Mouse (Mus musculus) adrenal gland, postnatal 14 days (tissue): ENCODE data around the gene Rpusd4. TPM values are rescaled to one million over a fixed set of nuclear protein-coding genes. Genes with fewer than 3 reads are reported as not detected.

Experiments
- total RNA-seq: library from RNA; stranded (reverse); gene quantifications from 2 replicates; pipeline ENCODE4 v1.2.3, GENCODE M21; 2021

Rpusd4 gene
- total RNA-seq, 1 experiment from 2014 or later: 14.9 TPM

Other genes starting within 250 kb of the Rpusd4 start
- 32.7 and 36.9 TPM in 2 replicates for gene St3gal4, start 148.6 kb upstream of the Rpusd4 start, total RNA-seq
- 23.2 and 25.2 TPM in 2 replicates for gene Dcps, start 91.8 kb upstream of the Rpusd4 start, total RNA-seq
- 118 and 121 TPM in 2 replicates for gene Srpr, start 67.7 kb upstream of the Rpusd4 start, total RNA-seq
- 5.9 and 7.3 TPM in 2 replicates for gene Tirap, start 67.6 kb upstream of the Rpusd4 start, total RNA-seq
- gene Foxred1, start 56.8 kb upstream of the Rpusd4 start, total RNA-seq: 78.2 and 82.8 TPM in 2 replicates
- 10.3 and 12.4 TPM in 2 replicates for gene Fam118b, start 60 bp upstream of the Rpusd4 start, total RNA-seq
- gene Cdon, start 153.3 kb downstream of the Rpusd4 start, total RNA-seq: 22.1 and 24.4 TPM in 2 replicates